In the genomic region with DNA sequence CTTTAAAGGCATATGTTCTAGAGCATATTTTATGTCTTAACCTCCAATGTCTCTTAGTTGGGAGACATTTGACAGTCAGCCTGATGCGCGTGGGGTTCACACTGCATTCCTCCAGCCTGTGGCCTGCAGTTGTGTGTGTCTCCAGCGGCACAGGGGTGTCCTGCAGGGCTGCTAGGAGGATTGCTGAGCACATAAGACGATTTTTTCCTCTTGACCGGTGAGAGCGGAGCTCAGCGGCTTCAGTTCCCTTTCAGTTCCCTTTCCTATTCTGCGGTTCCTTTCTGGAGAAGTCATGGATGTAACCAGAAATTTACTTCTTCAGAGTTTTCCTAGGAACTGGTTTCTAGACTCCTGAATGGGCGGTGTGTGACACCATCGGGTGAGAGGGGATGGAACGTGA, we compare ENCODE assay signal across 25 mouse cellular contexts. TPM values are rescaled to one million over a fixed set of nuclear protein-coding genes. Genes with fewer than 3 reads are reported as not detected.
DNase-seq lines count a peak whose midpoint lies in the region; ATAC-seq and TF ChIP-seq lines count a peak whose summit lies in the region.
"Had no signal": no experiment of that assay in that cellular context is flagged by ENCODE, and none has a peak within 500 bp of the region (broad histone marks: within the 10 kb centered on the region; RNA-seq: fewer than 3 reads in every experiment).

No protein-coding gene starts in this region.

- TF ChIP-seq CTCF in heart, postnatal 0 days (IDR thresholded peaks at IDR 0.05; ENCODE audit: low read depth) = no peak
- TF ChIP-seq CTCF in bone marrow macrophage, adult 2 months (IDR thresholded peaks at IDR 0.05; ENCODE audit: low read depth, low read length) = no peak
- TF ChIP-seq CTCF in left cerebral cortex, adult 2 months (IDR thresholded peaks at IDR 0.05) = no peak

- intact Hi-C loops in left cerebral cortex, adult 2 months (cut with DNase I) = no loop called here

- H3K9ac ChIP-seq in heart, postnatal 0 days (replicated peaks; ENCODE audit: low read depth, low read length) = no peak overlapping the region
- H3K9ac ChIP-seq: embryonic facial prominence, embryonic 13.5 days; embryonic facial prominence, embryonic 15.5 days; forebrain, embryonic 12.5 days had no signal

- ATAC-seq in heart, postnatal 0 days (ENCODE audit: insufficient read depth, low read depth) = no peak
- ATAC-seq: forebrain, embryonic 14.5 days; forebrain, embryonic 16.5 days had no signal

- no peak for TF ChIP-seq EP300 in heart, postnatal 0 days (IDR thresholded peaks at IDR 0.05; ENCODE audit: low read depth)

- no peaks in the 10 kb centered on the region for H3K27me3 ChIP-seq in heart, postnatal 0 days (ENCODE audit: control insufficient read depth, insufficient read depth, low read length)
- H3K27me3 ChIP-seq: embryonic facial prominence, embryonic 13.5 days; embryonic facial prominence, embryonic 15.5 days; forebrain, embryonic 12.5 days had no signal

- WGBS in heart, postnatal 0 days = 81% methylated on average over 11 of the region's 11 CpGs

- H3K4me2 ChIP-seq in heart, postnatal 0 days (ENCODE audit: low read depth, low read length) = no peak overlapping the region
- H3K4me2 ChIP-seq: embryonic facial prominence, embryonic 13.5 days; embryonic facial prominence, embryonic 15.5 days; forebrain, embryonic 12.5 days had no signal

- H3K4me1 ChIP-seq in heart, postnatal 0 days (ENCODE audit: control insufficient read depth, insufficient read depth) = peaks cover 32% of the 10 kb centered on the region
- peaks cover 57% of the 10 kb centered on the region for H3K4me1 ChIP-seq in bone marrow macrophage, adult 2 months (ENCODE audit: control insufficient read depth, insufficient read depth, low read length)
- H3K4me1 ChIP-seq in brown adipose tissue, adult 24 weeks (ENCODE audit: control insufficient read depth, insufficient read depth, insufficient read length, low read length) = peaks cover 30% of the 10 kb centered on the region
- H3K4me1 ChIP-seq: forebrain, embryonic 10.5 days had no signal

- H3K9me3 ChIP-seq in heart, postnatal 0 days (replicated peaks; ENCODE audit: control insufficient read depth, low read length) = no peaks in the 10 kb centered on the region
- H3K9me3 ChIP-seq: embryonic facial prominence, embryonic 13.5 days; embryonic facial prominence, embryonic 15.5 days; forebrain, embryonic 10.5 days; forebrain, embryonic 12.5 days had no signal

- peak; percentile 92 for DNase-seq in heart, adult 11 months
- DNase-seq in heart, postnatal 4 days = no peak
- DNase-seq in heart, postnatal 0 days (ENCODE audit: low spot score) = no peak
- DNase-seq in heart, adult 18-20 months = no peak
- DNase-seq in lung, postnatal 25 days (ENCODE audit: low spot score) = no peak
- no peak for DNase-seq in left cerebral cortex, adult 2 months (ENCODE audit: extremely low spot score in 1 of 2, low spot score in 2 of 2)
- DNase-seq: adrenal gland, adult 2 months; adrenal gland, postnatal 10 days; adrenal gland, postnatal 25 days; cerebellum, adult 11 months; cerebellum, adult 18-20 months; cerebellum, adult 8-10 months; cerebellum, adult 9-11 months; cerebellum, postnatal 14 days; cerebellum, postnatal 36 days; embryo, embryonic 11 days had no signal

- 0 out of 2 replicates have a peak overlapping the region, but pooled peaks have one; percentile 3 for H3K27ac ChIP-seq in heart, postnatal 0 days (ENCODE audit: low read depth)
- peak overlapping the region; percentile 2; the same call in 1 of the 2 replicates for H3K27ac ChIP-seq in bone marrow macrophage, adult 2 months (ENCODE audit: insufficient read depth, low read depth, low read length)
- peak overlapping the region; percentile 75 for H3K27ac ChIP-seq in brown adipose tissue, adult 24 weeks (replicated peaks; ENCODE audit: low read depth, low read length)
- H3K27ac ChIP-seq in left cerebral cortex, adult 2 months = no peak overlapping the region
- H3K27ac ChIP-seq: embryonic facial prominence, embryonic 13.5 days; forebrain, embryonic 10.5 days; forebrain, embryonic 12.5 days had no signal

- no peak for TF ChIP-seq POLR2A in bone marrow macrophage, adult 2 months (IDR thresholded peaks at IDR 0.05; ENCODE audit: borderline replicate concordance, low read depth, low read length)

- no peaks in the 10 kb centered on the region for H3K36me3 ChIP-seq in heart, postnatal 0 days (replicated peaks; ENCODE audit: control insufficient read depth, insufficient read depth, low read length)
- H3K36me3 ChIP-seq: embryonic facial prominence, embryonic 13.5 days; embryonic facial prominence, embryonic 15.5 days; forebrain, embryonic 10.5 days; forebrain, embryonic 12.5 days had no signal

- no peak overlapping the region for H3K4me3 ChIP-seq in heart, postnatal 0 days (ENCODE audit: low read depth, low read length)
- H3K4me3 ChIP-seq in bone marrow macrophage, adult 2 months (ENCODE audit: insufficient read depth, low read length) = no peak overlapping the region
- no peak overlapping the region for H3K4me3 ChIP-seq in brown adipose tissue, adult 24 weeks (ENCODE audit: insufficient read depth, low read depth, low read length)
- H3K4me3 ChIP-seq in left cerebral cortex, adult 2 months = no peak overlapping the region
- H3K4me3 ChIP-seq: embryonic facial prominence, embryonic 13.5 days; embryonic facial prominence, embryonic 15.5 days; erythroblast, embryonic 14.5 days; forebrain, embryonic 10.5 days; forebrain, embryonic 12.5 days had no signal

RNA-seq across cellular contexts. Expression of gene Ier3, which starts 12.1 kb away (rescaled TPM):
- 10 to 100 TPM; 39.7 to 42.5 TPM for total RNA-seq in heart, postnatal 4 days (2021)
- total RNA-seq in heart, postnatal 0 days (2014; rRNA removed; ENCODE audit: low replicate concordance) = 41.7 and 50.5 TPM in 2 replicates
- 70.7 and 79.4 TPM in 2 replicates for polyA plus RNA-seq in heart, postnatal 0 days (2015; fragmentation: Nextera tagmentation; extraction: Ambion mirVana)
- 10 to 100 TPM; 20.2 to 25.6 TPM for total RNA-seq in heart, adult 18-20 months (2021)
- 40.6 and 46.7 TPM in 2 replicates for polyA plus RNA-seq in bone marrow macrophage, adult 2 months (2012; ENCODE audit: insufficient read depth, insufficient read length, missing spikeins)
- polyA plus RNA-seq in brown adipose tissue, adult 24 weeks (2012; ENCODE audit: insufficient read depth, insufficient read length, missing spikeins) = 19.2 and 52.4 TPM in 2 replicates
- 10 to 100 TPM; 14.7 to 17.5 TPM for total RNA-seq in left cerebral cortex, adult 2 months (2021)

RNA-seq across cellular contexts. Expression of gene Flot1, which starts 13.6 kb away (rescaled TPM):
- total RNA-seq in heart, postnatal 4 days (2021) = 100 to 1,000 TPM in 1 of 2 experiments, 10 to 100 TPM in 1; 97.8 to 105 TPM
- 161 and 163 TPM in 2 replicates for total RNA-seq in heart, postnatal 0 days (2014; rRNA removed; ENCODE audit: low replicate concordance)
- polyA plus RNA-seq in heart, postnatal 0 days (2015; fragmentation: Nextera tagmentation; extraction: Ambion mirVana) = 122 and 132 TPM in 2 replicates
- total RNA-seq in heart, adult 18-20 months (2021) = 100 to 1,000 TPM; 146 to 154 TPM
- 52.7 and 69.3 TPM in 2 replicates for polyA plus RNA-seq in bone marrow macrophage, adult 2 months (2012; ENCODE audit: insufficient read depth, insufficient read length, missing spikeins)
- 38.1 and 61.2 TPM in 2 replicates for polyA plus RNA-seq in brown adipose tissue, adult 24 weeks (2012; ENCODE audit: insufficient read depth, insufficient read length, missing spikeins)
- total RNA-seq in left cerebral cortex, adult 2 months (2021) = 100 to 1,000 TPM; 137 to 144 TPM

RNA-seq across cellular contexts. Expression of gene Tubb5, which starts 28.7 kb away (rescaled TPM):
- total RNA-seq in heart, postnatal 4 days (2021) = 100 to 1,000 TPM; 908 to 913 TPM
- total RNA-seq in heart, postnatal 0 days (2014; rRNA removed; ENCODE audit: low replicate concordance) = 1,043 and 1,325 TPM in 2 replicates
- polyA plus RNA-seq in heart, postnatal 0 days (2015; fragmentation: Nextera tagmentation; extraction: Ambion mirVana) = 259 and 267 TPM in 2 replicates
- total RNA-seq in heart, adult 18-20 months (2021) = 10 to 100 TPM; 89.4 to 92.2 TPM
- polyA plus RNA-seq in bone marrow macrophage, adult 2 months (2012; ENCODE audit: insufficient read depth, insufficient read length, missing spikeins) = 481 and 519 TPM in 2 replicates
- polyA plus RNA-seq in brown adipose tissue, adult 24 weeks (2012; ENCODE audit: insufficient read depth, insufficient read length, missing spikeins) = 32.5 and 58.6 TPM in 2 replicates
- total RNA-seq in left cerebral cortex, adult 2 months (2021) = 100 to 1,000 TPM; 417 to 433 TPM

RNA-seq across cellular contexts. Expression of gene Mdc1, which starts 31.9 kb away (rescaled TPM):
- total RNA-seq in heart, postnatal 4 days (2021) = 10 to 100 TPM; 37.9 to 40.6 TPM
- total RNA-seq in heart, postnatal 0 days (2014; rRNA removed; ENCODE audit: low replicate concordance) = 5.4 and 25.0 TPM in 2 replicates
- polyA plus RNA-seq in heart, postnatal 0 days (2015; fragmentation: Nextera tagmentation; extraction: Ambion mirVana) = 2.3 and 3.0 TPM in 2 replicates
- 10 to 100 TPM; 13.3 to 17.8 TPM for total RNA-seq in heart, adult 18-20 months (2021)
- polyA plus RNA-seq in bone marrow macrophage, adult 2 months (2012; ENCODE audit: insufficient read depth, insufficient read length, missing spikeins) = 16.1 and 17.7 TPM in 2 replicates
- 3.0 and 3.3 TPM in 2 replicates for polyA plus RNA-seq in brown adipose tissue, adult 24 weeks (2012; ENCODE audit: insufficient read depth, insufficient read length, missing spikeins)
- total RNA-seq in left cerebral cortex, adult 2 months (2021) = 10 to 100 TPM; 14.6 to 17.8 TPM

RNA-seq across cellular contexts. Expression of gene Nrm, which starts 51.7 kb away (rescaled TPM):
- total RNA-seq in heart, postnatal 4 days (2021) = 10 to 100 TPM; 26.3 to 32.2 TPM
- 16.1 and 36.2 TPM in 2 replicates for total RNA-seq in heart, postnatal 0 days (2014; rRNA removed; ENCODE audit: low replicate concordance)
- 18.0 and 21.6 TPM in 2 replicates for polyA plus RNA-seq in heart, postnatal 0 days (2015; fragmentation: Nextera tagmentation; extraction: Ambion mirVana)
- 1 to 10 TPM; 1.8 to 2.5 TPM for total RNA-seq in heart, adult 18-20 months (2021)
- polyA plus RNA-seq in bone marrow macrophage, adult 2 months (2012; ENCODE audit: insufficient read depth, insufficient read length, missing spikeins) = 31.7 and 33.1 TPM in 2 replicates
- polyA plus RNA-seq in brown adipose tissue, adult 24 weeks (2012; ENCODE audit: insufficient read depth, insufficient read length, missing spikeins) = 1.4 and 2.8 TPM in 2 replicates
- total RNA-seq in left cerebral cortex, adult 2 months (2021) = 1 to 10 TPM; 2.1 to 4.1 TPM

Comparison
In these comparisons a context has a peak if more than half of its experiments do, and no peak if none do; other contexts are left out.
1. RNA of gene Tubb5, which starts 28.7 kb away (total RNA-seq): 1,043 to 1,325 TPM in heart, postnatal 0 days, 908 to 913 TPM in heart, postnatal 4 days and 417 to 433 TPM in left cerebral cortex, adult 2 months; 89.4 to 92.2 TPM in heart, adult 18-20 months; every median in the first group is over 4 times any median in the second.